Mouse (Mus musculus) layer of hippocampus, adult 2 months (tissue): Measurements from ENCODE around the gene Apopt1. TPM values are rescaled to one million over a fixed set of nuclear protein-coding genes. Genes with fewer than 3 reads are reported as not detected.
A peak's percentile ranks its signal among the peaks of the same experiment; 100 is the strongest.
"Not testable (repeated sequence)": the region's sequence is repeated elsewhere in the genome, so short reads cannot be mapped to it uniquely, and the experiment has no call there.

ENCODE experiments used
- DNase-seq, 2 experiments: peaks; one replicate each; pipeline ENCODE4 v3.0.0; 2022; ENCODE audit warnings: low spot score in 2 of 2
- H3K27ac ChIP-seq: fragments of 200-600 bp; 2 replicates; pipeline ENCODE4 v1.8.1; 2022
- H3K4me3 ChIP-seq: fragments of 200-600 bp; 2 replicates; pipeline ENCODE4 v1.8.1; 2022; ENCODE audit warnings: mild to moderate bottlenecking
- CTCF ChIP-seq: fragments of 200-600 bp; conservative IDR thresholded peaks from 2 replicates; pipeline ENCODE4 v1.8.1; 2022; ENCODE audit warnings: antibody characterized with exemption, mild to moderate bottlenecking, moderate library complexity
- total RNA-seq, 2 experiments: library from RNA; stranded (reverse); gene quantifications; 2 replicates each; pipeline ENCODE4 v1.2.3; 2021

Gene Apopt1
- total RNA-seq, 2 experiments from 2014 or later, result 35.7 to 36.8 TPM

DNA sequence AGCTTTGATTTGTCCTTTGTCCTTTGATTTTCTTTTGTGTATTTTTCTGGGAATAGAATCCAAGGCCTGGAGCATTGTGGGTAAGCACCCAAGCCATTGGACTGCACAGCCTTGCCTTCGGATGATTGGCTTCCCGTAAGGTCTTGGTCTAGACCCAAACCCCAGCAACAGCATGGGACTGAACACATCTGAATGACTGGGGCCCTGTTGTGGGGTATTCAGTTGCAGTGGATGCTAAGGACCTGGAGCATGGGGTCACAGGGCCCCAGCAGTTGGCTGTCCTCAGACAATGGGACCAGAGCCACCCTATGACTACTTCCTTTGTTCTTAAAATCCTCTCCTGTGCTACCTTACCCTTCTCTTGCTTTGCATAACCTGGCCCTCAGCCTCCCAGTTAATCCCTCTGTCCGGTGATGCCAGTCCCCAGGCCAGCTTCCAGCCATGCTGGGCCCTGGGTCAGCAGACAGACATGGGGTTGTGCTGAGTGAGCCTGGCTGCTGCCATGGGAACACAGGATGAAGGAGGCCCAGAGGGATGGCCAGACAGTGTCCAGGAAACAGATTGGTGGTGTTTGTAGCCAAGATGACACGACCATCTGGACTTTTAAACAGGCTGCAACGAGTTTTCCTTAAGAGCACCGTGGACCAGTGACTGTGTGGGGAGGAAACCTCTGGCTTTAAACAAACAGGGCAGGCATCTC, 11.7 kb downstream of the Apopt1 start:
- no peak for TF ChIP-seq CTCF
- H3K4me3 ChIP-seq, result no peak overlapping the region
- H3K27ac ChIP-seq, result peak overlapping the region; percentile 96
- no peak for DNase-seq

- Histone ChIP-seq H3K4me3 (peak overlapping the region; percentile 24; the same call in 1 of the 2 replicates), H3K27ac (peak overlapping the region; percentile 96)
- 0 out of 2 replicates have a peak, but pooled peaks have one; percentile 9 for TF ChIP-seq CTCF
- peak; percentile 47 to 82 for DNase-seq
These were observed 12.5 kb downstream of the Apopt1 start for GRCm38 (mm10) chr12:111725338-111726121.

GRCm38 (mm10) chr12:111726122-111726463, 13.0 kb downstream of the Apopt1 start:
- Histone ChIP-seq H3K27ac (peak overlapping the region; percentile 96), H3K4me3 (no peak overlapping the region; the same call in 1 of the 2 replicates)
- DNase-seq, result peak in 1 of 2 experiments; percentile 71
- TF ChIP-seq CTCF, result no peak

DNA sequence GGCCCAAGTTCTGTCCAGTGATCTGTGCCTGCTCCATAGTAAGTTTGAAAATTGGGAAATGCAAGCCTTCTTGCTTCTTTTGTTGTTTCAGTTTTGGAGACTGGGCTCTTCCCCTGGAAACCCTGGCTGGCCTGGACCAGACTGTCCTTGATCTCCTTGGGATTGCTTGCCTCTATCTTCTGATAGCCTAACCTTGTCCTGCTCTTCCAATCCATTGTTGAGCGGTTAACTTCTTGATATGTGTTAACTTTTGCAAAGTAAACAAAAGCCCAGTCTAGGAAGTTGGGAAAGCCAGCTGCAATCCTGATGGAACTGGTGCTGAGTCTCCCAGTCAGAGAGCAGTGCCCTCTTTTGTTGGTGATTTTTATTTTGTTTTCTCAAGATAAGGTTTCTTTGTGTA, 14.9 kb downstream of the Apopt1 start:
- no peak overlapping the region for H3K4me3 ChIP-seq
- H3K27ac ChIP-seq, result no peak overlapping the region
- no peak for DNase-seq
- no peak for TF ChIP-seq CTCF

GRCm38 (mm10) chr12:111731822-111732807, 19.1 kb downstream of the Apopt1 start:
- Histone ChIP-seq H3K27ac (peak overlapping the region; percentile 90), H3K4me3 (peak overlapping the region; percentile 33; the same call in 1 of the 2 replicates)
- TF ChIP-seq CTCF, result peak; percentile 98
- DNase-seq, result peak; percentile 87 to 90

DNA sequence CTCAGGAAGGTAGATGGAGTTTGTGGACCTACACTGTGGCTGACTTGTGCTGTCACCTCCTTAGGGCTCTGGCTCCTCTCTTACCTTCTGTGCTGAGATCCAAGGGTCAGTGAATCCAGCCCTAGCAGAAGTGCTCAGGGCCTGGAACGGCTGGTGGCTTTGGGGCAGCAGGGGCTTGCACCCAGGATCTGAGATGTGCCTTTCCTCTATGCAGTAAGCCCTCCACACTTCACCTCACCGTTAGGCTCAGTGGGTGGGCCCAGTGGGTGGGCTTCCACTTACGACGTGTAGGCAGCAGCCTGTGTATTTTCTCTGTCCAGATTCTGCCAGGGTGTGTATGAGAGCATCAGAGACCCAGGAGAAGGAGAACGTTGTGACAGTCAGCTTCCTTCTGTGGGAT, 19.9 kb downstream of the Apopt1 start:
- peak overlapping the region; percentile 90 for H3K27ac ChIP-seq
- H3K4me3 ChIP-seq, result no peak overlapping the region
- TF ChIP-seq CTCF, result no peak
- DNase-seq, result no peak

- TF ChIP-seq CTCF, result no peak
- H3K4me3 ChIP-seq, result no peak overlapping the region
- H3K27ac ChIP-seq, result no peak overlapping the region
- no peak for DNase-seq
These were observed 21.9 kb downstream of the Apopt1 start for GRCm38 (mm10) chr12:111734912-111735311.

DNA sequence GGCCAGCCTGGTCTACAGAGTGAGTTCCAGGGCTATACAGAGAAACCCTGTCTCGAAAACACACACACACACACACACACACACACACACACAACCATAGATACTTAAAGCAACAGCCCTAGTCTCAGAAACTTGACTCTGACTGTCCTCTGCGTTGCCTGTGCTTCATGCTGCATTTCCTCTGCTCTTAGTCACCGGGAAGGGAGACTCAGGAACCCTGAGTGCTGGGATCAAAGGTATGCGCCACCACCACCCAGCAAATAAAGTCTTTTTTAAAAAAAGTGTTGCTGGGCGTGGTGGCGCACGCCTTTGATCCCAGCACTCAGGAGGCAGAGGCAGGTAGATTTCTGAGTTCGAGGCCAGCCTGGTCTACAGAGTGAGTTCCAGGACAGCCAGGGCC, 23.6 kb downstream of the Apopt1 start:
- H3K27ac ChIP-seq, H3K4me3 ChIP-seq, DNase-seq: not testable (repeated sequence)

- DNase-seq, result no peak
- H3K4me3 ChIP-seq, result no peak overlapping the region
- H3K27ac ChIP-seq, result no peak overlapping the region
- TF ChIP-seq CTCF, result no peak
These were observed 24.3 kb downstream of the Apopt1 start for GRCm38 (mm10) chr12:111737370-111737769.

GRCm38 (mm10) chr12:111738754-111739153, 25.7 kb downstream of the Apopt1 start:
- peak; percentile 75 for TF ChIP-seq CTCF
- Histone ChIP-seq H3K27ac (0 out of 2 replicates have a peak overlapping the region, but pooled peaks have one; percentile 3), H3K4me3 (no peak overlapping the region)
- peak in 1 of 2 experiments; percentile 75 for DNase-seq

- Histone ChIP-seq H3K27ac (no peak overlapping the region), H3K4me3 (no peak overlapping the region)
- no peak for DNase-seq
- TF ChIP-seq CTCF, result no peak
These were observed 28.3 kb downstream of the Apopt1 start for GRCm38 (mm10) chr12:111741338-111741737.

- Histone ChIP-seq H3K27ac (peak overlapping the region; percentile 46; the same call in 1 of the 2 replicates), H3K4me3 (no peak overlapping the region)
- DNase-seq, result no peak
- no peak for TF ChIP-seq CTCF
These were observed 30.4 kb downstream of the Apopt1 start for GRCm38 (mm10) chr12:111743419-111743818.
